Mouse (Mus musculus) hindbrain, embryonic 13.5 days (tissue): ENCODE data around the gene Spn. TPM values are rescaled to one million over a fixed set of nuclear protein-coding genes. Genes with fewer than 3 reads are reported as not detected.

ENCODE experiments used
- ATAC-seq: fragments of 200-750 bp; cut with Nextera tagmentation; 2 replicates; pipeline ENCODE4 v1.8.0; 2017; ENCODE audit warnings: moderate TSS enrichment; ENCODE audit not compliant: low FRiP score
- H3K27ac ChIP-seq: fragments of 300-500 bp; sonication (generic); 2 replicates; pipeline ENCODE4 v1.5.1; 2015; ENCODE audit warnings: inconsistent platforms, mild to moderate bottlenecking, moderate library complexity
- H3K27me3 ChIP-seq: fragments of 300-500 bp; sonication (generic); 2 replicates; pipeline ENCODE4 v1.6.1; 2015; ENCODE audit warnings: mild to moderate bottlenecking, inconsistent platforms
- H3K36me3 ChIP-seq: fragments of 300-500 bp; sonication (generic); 2 replicates; pipeline ENCODE4 v1.6.1; 2015; ENCODE audit warnings: mild to moderate bottlenecking, inconsistent platforms
- H3K4me1 ChIP-seq: fragments of 300-500 bp; sonication (generic); replicated peaks from 2 replicates; pipeline ENCODE4 v1.6.1; 2015; ENCODE audit warnings: inconsistent platforms
- H3K4me2 ChIP-seq: fragments of 300-500 bp; sonication (generic); 2 replicates; pipeline ENCODE4 v1.6.1; 2015; ENCODE audit warnings: inconsistent platforms, mild to moderate bottlenecking, moderate library complexity
- H3K4me3 ChIP-seq: fragments of 300-500 bp; sonication (generic); 2 replicates; pipeline ENCODE4 v1.5.1; 2015; ENCODE audit warnings: mild to moderate bottlenecking, inconsistent platforms
- H3K9ac ChIP-seq: fragments of 300-500 bp; sonication (generic); 2 replicates; pipeline ENCODE4 v1.6.1; 2015; ENCODE audit warnings: mild to moderate bottlenecking, inconsistent platforms
- H3K9me3 ChIP-seq: fragments of 300-500 bp; sonication (generic); 2 replicates; pipeline ENCODE4 v1.6.1; 2016; ENCODE audit warnings: inconsistent platforms
- WGBS: fragments of 180-500 bp; shearing (Covaris S2); methylation state at CpG from one replicate; pipeline ENCODE4 v1.1.7; 2015; 5-methylcytosine and 5-hydroxymethylcytosine counted together
- polyA plus RNA-seq: library from polyadenylated mRNA; unstranded; fragments of >200 nt; fragmentation: Nextera tagmentation; extraction: Ambion mirVana; gene quantifications from 2 replicates; pipeline ENCODE4 v1.2.1, GENCODE M21; 2015

Spn gene
- polyA plus RNA-seq, 1 experiment from 2014 or later: 0.09 TPM

GRCm38 (mm10) chr7:127082995-127083394, 54.6 kb downstream of the Spn start:
- Histone ChIP-seq H3K4me2 (no peak overlapping the region), H3K9me3 (no peaks in the 10 kb centered on the region), H3K4me3 (no peak overlapping the region), H3K9ac (no peak overlapping the region), H3K36me3 (no peaks in the 10 kb centered on the region), H3K27me3 (no peaks in the 10 kb centered on the region), H3K4me1 (no peaks in the 10 kb centered on the region), H3K27ac (no peak overlapping the region)
- ATAC-seq: no peak
- WGBS: 71% methylated on average over 2 of the region's 2 CpGs

- Histone ChIP-seq H3K36me3 (no peaks in the 10 kb centered on the region), H3K9ac (no peak overlapping the region), H3K9me3 (no peaks in the 10 kb centered on the region), H3K4me2 (no peak overlapping the region), H3K4me1 (no peaks in the 10 kb centered on the region), H3K27me3 (no peaks in the 10 kb centered on the region), H3K27ac (no peak overlapping the region), H3K4me3 (no peak overlapping the region)
- ATAC-seq: no peak
- 86% methylated on average over 8 of the region's 8 CpGs for WGBS
These were observed 55.4 kb downstream of the Spn start for GRCm38 (mm10) chr7:127082271-127082670.

Other genes starting within 250 kb of the Spn start
- gene Tmem219, start 214.9 kb downstream of the Spn start, polyA plus RNA-seq: 26.3 and 28.4 TPM in 2 replicates
- gene Kctd13, start 208.9 kb downstream of the Spn start, polyA plus RNA-seq: 98.7 and 101 TPM in 2 replicates
- 6.1 and 6.4 TPM in 2 replicates for gene Asphd1, start 188.2 kb downstream of the Spn start, polyA plus RNA-seq
- gene Sez6l2, start 187.3 kb downstream of the Spn start, polyA plus RNA-seq: 32.7 and 36.7 TPM in 2 replicates
- 109 and 112 TPM in 2 replicates for gene Cdipt, start 161.9 kb downstream of the Spn start, polyA plus RNA-seq
- 1.2 and 1.4 TPM in 2 replicates for gene Cdiptos, start 161.7 kb downstream of the Spn start, polyA plus RNA-seq
- gene Mvp, start 123.2 kb downstream of the Spn start, polyA plus RNA-seq: 4.5 and 5.2 TPM in 2 replicates
- 0.45 and 1.1 TPM in 2 replicates for gene Pagr1b, start 121.3 kb downstream of the Spn start, polyA plus RNA-seq
- 41.8 and 53.4 TPM in 2 replicates for gene Pagr1a, start 120.5 kb downstream of the Spn start, polyA plus RNA-seq
- 66.8 and 73.4 TPM in 2 replicates for gene Gm42742, start 116.7 kb downstream of the Spn start, polyA plus RNA-seq
- gene Prrt2, start 116.6 kb downstream of the Spn start, polyA plus RNA-seq: 18.3 and 19.2 TPM in 2 replicates
- 59.8 and 60.8 TPM in 2 replicates for gene Maz, start 110.8 kb downstream of the Spn start, polyA plus RNA-seq
- gene Kif22, start 95.4 kb downstream of the Spn start, polyA plus RNA-seq: 30.2 and 32.6 TPM in 2 replicates
- gene Zg16, start 50.5 kb downstream of the Spn start, polyA plus RNA-seq: not detected in 2 replicates
- 1.5 and 2.1 TPM in 2 replicates for gene AI467606, start 46.5 kb downstream of the Spn start, polyA plus RNA-seq
- gene Qprt, start 15.6 kb downstream of the Spn start, polyA plus RNA-seq: 0.54 and 0.68 TPM in 2 replicates
- gene Cd2bp2, start 58.2 kb upstream of the Spn start, polyA plus RNA-seq: 83.1 and 84.6 TPM in 2 replicates
- 28.0 and 31.3 TPM in 2 replicates for gene Tbc1d10b, start 70.6 kb upstream of the Spn start, polyA plus RNA-seq
- gene Mylpf, start 71.1 kb upstream of the Spn start, polyA plus RNA-seq: 11.0 and 15.5 TPM in 2 replicates
- gene Zfp553, start 95.2 kb upstream of the Spn start, polyA plus RNA-seq: 58.8 and 61.9 TPM in 2 replicates
- gene Sept1, start 95.3 kb upstream of the Spn start, polyA plus RNA-seq: 21.8 and 23.1 TPM in 2 replicates
- gene Zfp771, start 106.5 kb upstream of the Spn start, polyA plus RNA-seq: 54.4 and 57.4 TPM in 2 replicates
- gene Dctpp1, start 122.9 kb upstream of the Spn start, polyA plus RNA-seq: 121 and 124 TPM in 2 replicates
- 59.7 and 60.7 TPM in 2 replicates for gene Sephs2, start 136.2 kb upstream of the Spn start, polyA plus RNA-seq
- gene Itgal, start 158.4 kb upstream of the Spn start, polyA plus RNA-seq: 0.32 and 0.38 TPM in 2 replicates
- 17.1 and 17.3 TPM in 2 replicates for gene Zfp768, start 207.8 kb upstream of the Spn start, polyA plus RNA-seq
- gene Zfp747, start 238.2 kb upstream of the Spn start, polyA plus RNA-seq: 8.1 and 8.6 TPM in 2 replicates
- gene 9130019O22Rik, start 249.3 kb upstream of the Spn start, polyA plus RNA-seq: 5.4 and 5.7 TPM in 2 replicates